Mouse (Mus musculus) heart, embryonic 16.5 days (tissue): ENCODE measurements at regions not wholly inside any gene's neighbourhood (a gene's known extent, or its start where the extent isn't known, plus 50 kb on each side); places are given as distances from the start of the nearest gene placed in this dataset.

Experiments used
- ATAC-seq: fragments of 200-750 bp; cut with Nextera tagmentation; replicated peaks from 2 replicates; pipeline ENCODE4 v1.8.0; 2017; ENCODE audit warnings: moderate number of reproducible peaks; ENCODE audit not compliant: insufficient read depth, low FRiP score; ENCODE audit errors: extremely low read depth
- H3K27ac ChIP-seq: fragments of 300-500 bp; sonication (generic); 2 replicates; pipeline ENCODE4 v1.5.1; 2014; ENCODE audit warnings: mild to moderate bottlenecking, low read length, control low read depth, moderate library complexity
- H3K27me3 ChIP-seq: fragments of 300-500 bp; sonication (generic); 2 replicates; pipeline ENCODE4 v1.6.1; 2014; ENCODE audit warnings: low read length, mixed read lengths; ENCODE audit not compliant: control insufficient read depth, insufficient read depth
- H3K36me3 ChIP-seq: fragments of 300-500 bp; sonication (generic); 2 replicates; pipeline ENCODE4 v1.6.1; 2014; ENCODE audit not compliant: control insufficient read depth, insufficient read depth
- H3K4me1 ChIP-seq: fragments of 300-500 bp; sonication (generic); 2 replicates; pipeline ENCODE4 v1.6.1; 2014; ENCODE audit warnings: low read length, mixed read lengths; ENCODE audit not compliant: control insufficient read depth, insufficient read depth
- H3K4me2 ChIP-seq: fragments of 300-500 bp; sonication (generic); 2 replicates; pipeline ENCODE4 v1.6.1; 2014; ENCODE audit warnings: low read depth, mild to moderate bottlenecking, control low read depth, low read length
- H3K4me3 ChIP-seq: fragments of 300-500 bp; sonication (generic); 2 replicates; pipeline ENCODE4 v1.5.1; 2014; ENCODE audit warnings: mild to moderate bottlenecking, control low read depth, low read length
- H3K9ac ChIP-seq: fragments of 300-500 bp; sonication (generic); 2 replicates; pipeline ENCODE4 v1.6.1; 2014; ENCODE audit warnings: low read length, control low read depth
- H3K9me3 ChIP-seq: fragments of 300-500 bp; sonication (generic); replicated peaks from 2 replicates; pipeline ENCODE4 v1.6.1; 2016; ENCODE audit warnings: low read length; ENCODE audit not compliant: control insufficient read depth
- WGBS: fragments of 180-500 bp; shearing (Covaris S2); extraction: QIAGEN DNeasy Blood & Tissue Kit; methylation state at CpG from one replicate; pipeline ENCODE4 v1.1.7; 2014; 5-methylcytosine and 5-hydroxymethylcytosine counted together

DNA sequence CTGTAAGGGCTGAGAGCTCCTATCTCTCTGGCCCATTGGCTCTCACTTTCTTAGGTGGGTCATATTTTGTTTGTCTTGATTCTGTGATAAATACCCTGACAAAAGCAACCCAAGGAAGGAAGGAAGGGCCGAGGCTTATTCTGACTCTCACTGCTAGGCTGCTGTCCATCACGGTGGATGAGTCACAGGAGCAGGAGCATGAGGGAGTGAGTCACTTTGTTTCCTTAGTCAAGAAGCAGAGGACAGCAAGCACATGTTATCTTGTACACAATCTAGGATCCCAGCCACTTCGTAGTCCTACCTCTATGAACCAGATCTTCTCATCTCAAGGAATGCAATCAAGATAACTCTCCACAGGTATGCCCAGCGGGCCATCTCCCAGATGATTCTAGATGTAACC lies 69.9 kb downstream of the Atp6v1g3 start:
- H3K4me2 ChIP-seq: no peak overlapping the region
- no peak overlapping the region for H3K4me3 ChIP-seq
- H3K27me3 ChIP-seq: no peaks in the 10 kb centered on the region
- no peaks in the 10 kb centered on the region for H3K4me1 ChIP-seq
- H3K27ac ChIP-seq: no peak overlapping the region
- no peaks in the 10 kb centered on the region for H3K36me3 ChIP-seq
- H3K9ac ChIP-seq: no peak overlapping the region
- WGBS: 49% methylated on average over 4 of the region's 4 CpGs
- no peaks in the 10 kb centered on the region for H3K9me3 ChIP-seq
- ATAC-seq: no peak

DNA sequence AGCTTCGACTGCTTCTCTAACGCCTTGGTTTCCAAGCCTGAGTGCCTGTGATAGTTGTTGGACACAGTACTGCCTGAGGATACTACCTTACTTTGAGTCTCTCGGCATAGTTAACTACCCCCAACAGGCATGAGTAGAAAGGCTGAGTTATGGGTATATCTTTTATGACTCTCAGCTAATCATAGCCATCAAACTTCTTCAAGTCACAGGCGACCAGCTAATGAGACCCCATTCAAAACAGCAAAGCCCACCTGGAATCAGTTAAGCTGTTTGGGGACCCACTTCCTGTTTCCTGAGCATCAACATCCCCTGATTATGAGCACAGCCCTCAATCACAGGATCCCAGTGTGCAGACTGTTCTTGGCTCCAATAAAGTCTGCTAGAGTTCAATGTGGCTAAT lies 71.4 kb downstream of the Atp6v1g3 start:
- no peak overlapping the region for H3K4me3 ChIP-seq
- H3K36me3 ChIP-seq: no peaks in the 10 kb centered on the region
- no peaks in the 10 kb centered on the region for H3K9me3 ChIP-seq
- H3K27me3 ChIP-seq: no peaks in the 10 kb centered on the region
- H3K9ac ChIP-seq: no peak overlapping the region
- no peak overlapping the region for H3K4me2 ChIP-seq
- no peak for ATAC-seq
- no peak overlapping the region for H3K27ac ChIP-seq
- 79% methylated on average over 4 of the region's 4 CpGs for WGBS
- no peaks in the 10 kb centered on the region for H3K4me1 ChIP-seq

DNA sequence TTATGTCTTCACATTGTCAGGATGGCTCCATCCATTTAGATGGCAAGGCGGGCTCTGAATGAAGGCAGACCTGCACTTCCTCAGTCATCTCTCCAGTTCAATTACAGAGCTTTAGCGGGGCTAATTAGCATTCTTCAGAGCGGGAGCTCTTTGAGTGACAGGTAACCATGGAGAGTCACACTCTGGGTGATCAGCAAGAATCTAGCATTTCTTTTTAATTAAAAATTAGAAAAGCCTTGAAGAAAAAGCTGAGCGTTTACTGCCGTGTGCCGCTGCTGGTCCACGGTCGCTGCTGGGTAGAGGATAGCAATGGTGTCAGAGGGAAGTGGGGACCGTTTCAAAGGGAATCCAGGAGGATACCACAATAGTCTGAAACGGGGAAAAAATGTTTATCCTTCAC lies 72.5 kb downstream of the Atp6v1g3 start:
- Histone ChIP-seq H3K27me3 (no peaks in the 10 kb centered on the region), H3K36me3 (no peaks in the 10 kb centered on the region), H3K27ac (no peak overlapping the region), H3K4me1 (no peaks in the 10 kb centered on the region), H3K9ac (no peak overlapping the region), H3K9me3 (no peaks in the 10 kb centered on the region), H3K4me2 (no peak overlapping the region), H3K4me3 (no peak overlapping the region)
- 57% methylated on average over 10 of the region's 10 CpGs for WGBS
- ATAC-seq: no peak

DNA sequence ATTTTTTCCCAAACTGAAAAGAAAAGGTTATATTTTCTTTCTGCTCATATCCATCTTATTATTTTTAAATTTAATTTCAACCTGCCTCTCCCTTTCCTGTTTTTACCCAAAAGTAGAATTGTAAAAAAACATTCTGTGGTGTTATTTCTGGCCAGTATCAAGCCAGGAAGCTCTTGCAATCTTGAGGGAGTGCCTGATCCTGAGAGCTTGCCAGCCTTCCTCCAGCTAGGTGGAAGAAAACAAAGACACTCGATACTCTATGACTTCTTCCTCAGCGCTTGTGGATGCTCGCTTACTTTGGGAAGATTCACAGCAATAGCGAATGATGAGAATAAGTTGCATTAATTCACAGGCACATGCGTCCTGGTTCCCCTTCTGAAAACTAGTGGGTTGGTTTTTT lies 73.4 kb downstream of the Atp6v1g3 start:
- no peak overlapping the region for H3K27ac ChIP-seq
- H3K4me3 ChIP-seq: no peak overlapping the region
- H3K36me3 ChIP-seq: no peaks in the 10 kb centered on the region
- no peaks in the 10 kb centered on the region for H3K27me3 ChIP-seq
- H3K4me2 ChIP-seq: no peak overlapping the region
- 55% methylated on average over 5 of the region's 5 CpGs for WGBS
- H3K9ac ChIP-seq: no peak overlapping the region
- no peaks in the 10 kb centered on the region for H3K4me1 ChIP-seq
- no peaks in the 10 kb centered on the region for H3K9me3 ChIP-seq
- no peak for ATAC-seq

DNA sequence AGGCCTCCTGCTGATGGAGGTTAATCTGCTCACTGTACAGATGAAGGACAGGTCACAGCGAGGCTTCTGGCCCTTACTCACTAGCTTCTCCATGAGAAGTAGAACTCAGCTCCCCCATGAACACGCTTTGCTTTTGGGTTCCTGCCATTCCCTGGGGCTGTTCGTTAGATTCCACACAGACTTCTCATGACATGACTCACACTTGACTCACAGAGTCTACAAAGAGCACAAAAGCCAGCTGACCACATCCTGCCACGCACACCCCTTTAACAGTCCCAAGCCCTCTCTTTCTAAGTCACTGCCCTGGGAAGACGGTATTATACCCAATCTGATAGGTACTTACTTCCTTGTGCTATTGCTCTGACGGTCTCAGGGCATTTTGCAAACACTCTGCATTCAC lies 74.9 kb downstream of the Atp6v1g3 start:
- ATAC-seq: no peak; the same call in 1 of the 2 replicates
- no peaks in the 10 kb centered on the region for H3K9me3 ChIP-seq
- H3K36me3 ChIP-seq: no peaks in the 10 kb centered on the region
- H3K27me3 ChIP-seq: no peaks in the 10 kb centered on the region
- 48% methylated on average over 6 of the region's 6 CpGs for WGBS
- H3K4me1 ChIP-seq: no peaks in the 10 kb centered on the region
- no peak overlapping the region for H3K4me3 ChIP-seq
- no peak overlapping the region for H3K9ac ChIP-seq
- no peak overlapping the region for H3K4me2 ChIP-seq
- H3K27ac ChIP-seq: no peak overlapping the region

DNA sequence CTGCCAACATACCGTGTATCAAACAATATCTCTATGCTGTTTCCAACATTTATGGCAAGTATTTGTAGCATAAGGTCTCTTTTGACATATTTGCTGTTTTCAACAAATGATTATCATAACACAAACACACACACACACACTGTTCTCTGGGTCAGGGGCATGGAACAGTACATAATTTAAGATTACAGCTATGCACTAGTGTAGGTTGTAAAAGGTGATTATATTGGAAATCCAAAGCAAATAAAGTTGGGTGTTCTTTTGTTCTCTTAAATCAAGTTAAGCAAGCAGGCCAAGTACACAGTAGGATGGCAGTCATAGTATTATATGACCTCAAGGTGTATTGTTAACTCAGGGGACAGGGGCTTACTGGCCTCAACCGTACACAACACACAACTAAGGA lies 75.6 kb downstream of the Atp6v1g3 start:
- Histone ChIP-seq H3K9me3 (no peaks in the 10 kb centered on the region), H3K36me3 (no peaks in the 10 kb centered on the region), H3K27ac (no peak overlapping the region), H3K9ac (no peak overlapping the region), H3K4me2 (no peak overlapping the region), H3K4me3 (no peak overlapping the region), H3K27me3 (no peaks in the 10 kb centered on the region), H3K4me1 (no peaks in the 10 kb centered on the region)
- WGBS: 82% methylated on average over 2 of the region's 2 CpGs
- no peak for ATAC-seq

DNA sequence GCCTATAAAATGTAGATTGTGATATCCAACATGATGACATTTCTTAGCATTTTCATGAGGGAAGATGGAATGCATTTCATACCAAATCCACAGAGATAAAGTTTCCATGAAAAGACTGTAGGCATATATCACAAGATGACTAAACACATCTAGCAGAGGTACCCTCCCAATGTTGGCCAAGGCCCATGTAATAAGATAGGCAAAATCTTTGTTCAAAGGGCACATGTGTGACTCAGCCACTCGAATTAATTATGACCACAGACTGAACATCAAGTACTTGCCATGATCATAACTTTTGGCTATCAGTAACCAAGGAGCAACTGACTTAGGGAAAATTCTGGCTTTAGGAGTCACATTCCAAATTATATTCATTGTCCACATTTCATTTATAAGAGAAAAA lies 82.9 kb downstream of the Atp6v1g3 start:
- no peak overlapping the region for H3K27ac ChIP-seq
- H3K9ac ChIP-seq: no peak overlapping the region
- no peak overlapping the region for H3K4me3 ChIP-seq
- no peak overlapping the region for H3K4me2 ChIP-seq
- WGBS: 47% methylated on average over 1 of the region's 1 CpGs
- H3K4me1 ChIP-seq: no peaks in the 10 kb centered on the region
- H3K9me3 ChIP-seq: 0 out of 2 replicates have a peak, but pooled peaks cover 3% of the 10 kb centered on the region
- no peaks in the 10 kb centered on the region for H3K27me3 ChIP-seq
- no peak for ATAC-seq
- H3K36me3 ChIP-seq: no peaks in the 10 kb centered on the region

DNA sequence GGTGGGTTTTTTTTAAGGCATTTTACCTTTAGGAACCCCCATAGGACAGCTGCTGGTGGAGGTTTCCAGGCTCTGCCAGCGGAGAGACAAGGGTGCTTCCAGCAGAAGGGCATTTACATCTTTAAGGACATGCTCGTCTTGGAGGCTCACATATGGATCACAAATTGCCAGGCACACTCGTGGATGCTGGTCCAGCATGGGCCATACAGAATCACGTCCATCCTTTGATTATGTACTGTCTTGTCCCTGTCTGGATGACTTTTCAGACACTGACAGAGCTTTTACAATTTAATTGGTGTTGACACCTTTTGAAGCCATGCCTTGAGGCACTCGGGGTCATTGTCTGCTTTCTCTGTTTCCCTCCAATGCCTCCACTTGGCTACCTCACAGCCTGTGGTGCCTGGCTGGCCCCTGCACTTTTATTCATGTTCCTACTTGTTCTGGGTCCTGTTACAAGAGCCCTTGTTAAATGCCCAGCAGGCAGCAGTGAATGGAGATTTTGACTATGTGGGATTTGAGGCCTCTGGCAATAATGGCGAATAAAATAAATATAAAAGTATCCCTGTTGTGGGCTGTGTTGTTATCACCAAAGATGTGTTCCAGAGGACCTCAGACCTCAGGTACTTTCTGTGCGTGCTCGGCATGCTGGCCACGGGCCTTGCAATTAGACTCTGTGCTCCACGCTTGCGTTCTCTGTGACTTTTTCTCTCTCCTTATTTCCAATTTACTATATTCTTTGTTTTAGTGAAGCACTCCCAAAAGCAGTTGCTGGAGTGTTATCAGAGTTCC lies 89.3 kb downstream of the Atp6v1g3 start:
- WGBS: 81% methylated on average over 11 of the region's 11 CpGs
- no peak overlapping the region for H3K27ac ChIP-seq
- no peak for ATAC-seq
- H3K27me3 ChIP-seq: no peaks in the 10 kb centered on the region
- H3K4me1 ChIP-seq: no peaks in the 10 kb centered on the region
- no peaks in the 10 kb centered on the region for H3K9me3 ChIP-seq
- no peak overlapping the region for H3K4me2 ChIP-seq
- H3K9ac ChIP-seq: no peak overlapping the region
- no peak overlapping the region for H3K4me3 ChIP-seq
- no peaks in the 10 kb centered on the region for H3K36me3 ChIP-seq

DNA sequence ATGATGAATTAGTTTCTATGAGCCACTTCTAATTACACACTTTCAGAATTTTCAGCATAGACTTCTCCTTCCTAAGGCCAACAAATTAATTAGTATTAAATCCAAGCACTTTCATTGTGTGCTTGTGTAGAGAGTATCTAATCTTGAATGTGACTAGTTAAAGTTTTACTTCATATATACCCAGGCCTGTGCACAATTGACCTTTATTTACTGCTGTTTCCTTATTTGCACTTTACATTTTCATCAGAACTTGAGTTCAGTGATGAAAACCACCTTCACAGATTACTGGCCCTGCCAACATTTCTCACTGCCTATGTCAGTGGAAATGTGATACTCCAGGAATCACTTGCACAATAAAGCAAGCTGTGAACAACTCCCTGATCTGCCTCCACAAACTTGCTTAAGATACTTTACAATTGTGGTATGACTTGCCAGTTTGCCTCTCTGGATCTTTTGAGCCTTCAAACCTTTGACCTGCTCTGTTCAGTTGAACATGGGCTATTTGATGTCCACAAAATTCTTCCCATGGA lies 96.5 kb downstream of the Atp6v1g3 start:
- H3K36me3 ChIP-seq: no peaks in the 10 kb centered on the region
- no peak overlapping the region for H3K4me3 ChIP-seq
- H3K4me2 ChIP-seq: no peak overlapping the region
- no peaks in the 10 kb centered on the region for H3K4me1 ChIP-seq
- H3K27me3 ChIP-seq: no peaks in the 10 kb centered on the region
- H3K9ac ChIP-seq: no peak overlapping the region
- no peak overlapping the region for H3K27ac ChIP-seq
- H3K9me3 ChIP-seq: no peaks in the 10 kb centered on the region
- ATAC-seq: no peak
